Mouse (Mus musculus): ENCODE results near the gene Rtf1.

DNA sequence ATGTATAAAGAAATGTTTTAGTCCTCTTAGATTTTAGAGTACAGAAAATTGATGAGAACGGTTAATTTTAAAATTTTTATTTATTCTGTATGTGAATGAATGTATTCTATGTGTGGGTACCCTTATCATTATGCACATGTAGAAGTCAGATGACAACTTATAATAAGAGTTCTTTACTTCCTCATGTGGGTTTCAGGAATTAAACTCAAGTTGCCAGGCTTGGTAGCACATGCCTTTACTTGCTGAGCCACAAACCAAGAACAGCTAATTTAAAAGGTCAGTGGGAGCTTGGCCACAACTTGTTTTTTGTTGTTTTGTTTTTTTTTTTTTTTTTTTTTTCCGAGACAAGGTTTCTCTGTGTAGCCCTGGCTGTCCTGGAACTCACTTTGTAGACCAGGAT lies 20.0 kb downstream of the Rtf1 start:
- TF ChIP-seq CTCF (conservative IDR thresholded peaks at IDR 0.05; ENCODE audit: insufficient read depth, insufficient read length, low read depth, low read length), result no peak
- TF ChIP-seq POLR2A (IDR thresholded peaks at IDR 0.05; ENCODE audit: low read depth, low read length), result no peak
